Mouse (Mus musculus) heart, embryonic 11.5 days (tissue): Measurements from ENCODE around the gene C2cd3. TPM values are rescaled to one million over a fixed set of nuclear protein-coding genes. Genes with fewer than 3 reads are reported as not detected.

Experiments
- ATAC-seq: fragments of 200-750 bp; cut with Nextera tagmentation; replicated peaks from 2 replicates; pipeline ENCODE4 v1.8.0; 2017; ENCODE audit warnings: moderate library complexity; ENCODE audit not compliant: insufficient number of reproducible peaks, low FRiP score, low TSS enrichment
- H3K27ac ChIP-seq: fragments of 300-500 bp; sonication (generic); 2 replicates; pipeline ENCODE4 v1.5.1; 2014; ENCODE audit warnings: mild to moderate bottlenecking, low read depth, low read length
- H3K27me3 ChIP-seq: fragments of 300-500 bp; sonication (generic); 2 replicates; pipeline ENCODE4 v1.6.1; 2014; ENCODE audit warnings: mild to moderate bottlenecking, low read length, mixed read lengths; ENCODE audit not compliant: control insufficient read depth, insufficient read depth
- H3K36me3 ChIP-seq: fragments of 300-500 bp; sonication (generic); 2 replicates; pipeline ENCODE4 v1.6.1; 2014; ENCODE audit warnings: mild to moderate bottlenecking, low read length, moderate library complexity, mixed read lengths; ENCODE audit not compliant: control insufficient read depth, insufficient read depth
- H3K4me1 ChIP-seq: fragments of 300-500 bp; sonication (generic); 2 replicates; pipeline ENCODE4 v1.6.1; 2014; ENCODE audit warnings: low read length; ENCODE audit not compliant: control insufficient read depth, insufficient read depth
- H3K4me2 ChIP-seq: fragments of 300-500 bp; sonication (generic); 2 replicates; pipeline ENCODE4 v1.6.1; 2014; ENCODE audit warnings: mild to moderate bottlenecking, moderate library complexity
- H3K4me3 ChIP-seq: fragments of 300-500 bp; sonication (generic); 2 replicates; pipeline ENCODE4 v1.5.1; 2014; ENCODE audit warnings: low read depth, low read length
- H3K9ac ChIP-seq: fragments of 300-500 bp; sonication (generic); 2 replicates; pipeline ENCODE4 v1.6.1; 2014; ENCODE audit warnings: mild to moderate bottlenecking, low read depth, low read length, moderate library complexity
- H3K9me3 ChIP-seq: fragments of 300-500 bp; sonication (generic); replicated peaks from 2 replicates; pipeline ENCODE4 v1.6.1; 2016; ENCODE audit warnings: low read length; ENCODE audit not compliant: control insufficient read depth
- WGBS: fragments of 180-500 bp; shearing (Covaris S2); extraction: QIAGEN DNeasy Blood & Tissue Kit; methylation state at CpG from one replicate; pipeline ENCODE4 v1.1.7; 2014; ENCODE audit not compliant: insufficient replicate concordance; 5-methylcytosine and 5-hydroxymethylcytosine counted together
- polyA plus RNA-seq: library from polyadenylated mRNA; unstranded; fragments of >200 nt; fragmentation: Nextera tagmentation; extraction: Ambion mirVana; gene quantifications from 2 replicates; pipeline ENCODE4 v1.2.1, GENCODE M21; 2014

Gene C2cd3
- polyA plus RNA-seq, 1 experiment from 2014 or later = 22.7 TPM

DNA sequence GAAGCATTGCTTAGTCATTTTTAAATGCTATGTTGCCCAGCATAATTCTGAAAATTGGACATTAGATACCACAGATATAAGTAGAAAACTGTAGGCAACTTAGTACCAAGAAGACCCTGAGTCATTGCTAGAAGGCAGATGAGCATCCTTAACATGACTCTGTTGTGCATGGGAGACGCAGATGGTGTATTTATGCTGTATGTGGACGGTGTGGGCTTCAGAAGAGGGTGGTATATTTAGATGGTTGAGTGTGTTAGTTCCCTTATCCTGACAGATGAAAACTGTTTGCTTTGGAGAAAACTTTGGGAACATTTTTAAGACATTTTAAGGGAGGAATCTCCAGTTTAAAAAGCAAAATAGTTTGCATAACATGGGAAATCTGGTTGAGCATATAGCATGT lies 16.1 kb downstream of the C2cd3 start:
- no peak overlapping the region for H3K4me3 ChIP-seq
- H3K9ac ChIP-seq = no peak overlapping the region
- H3K4me2 ChIP-seq = no peak overlapping the region
- no peaks in the 10 kb centered on the region for H3K9me3 ChIP-seq
- H3K27me3 ChIP-seq = no peaks in the 10 kb centered on the region
- 88% methylated on average over 2 of the region's 2 CpGs for WGBS
- no peaks in the 10 kb centered on the region for H3K4me1 ChIP-seq
- no peak for ATAC-seq
- H3K36me3 ChIP-seq = peaks cover 15% of the 10 kb centered on the region
- no peak overlapping the region for H3K27ac ChIP-seq

DNA sequence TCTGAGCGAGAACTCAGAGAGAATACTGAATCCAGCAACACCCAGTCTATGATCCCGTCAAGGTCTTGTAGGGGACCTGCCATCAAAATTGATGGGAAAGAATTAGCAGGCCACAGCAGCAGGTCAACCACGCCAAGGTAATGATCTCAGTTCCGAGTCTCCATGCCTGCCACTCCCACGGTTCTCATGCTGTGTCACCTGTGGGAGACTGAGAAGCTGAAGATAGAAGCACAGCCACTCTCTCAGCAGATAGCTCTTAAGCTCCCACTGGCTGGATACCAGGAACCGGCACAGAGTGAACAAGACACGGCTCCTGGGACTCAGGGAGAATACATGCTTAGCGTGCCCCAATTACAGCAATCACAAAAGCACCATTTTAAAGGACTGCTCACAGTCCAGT lies 18.1 kb downstream of the C2cd3 start:
- Histone ChIP-seq H3K4me3 (no peak overlapping the region), H3K27me3 (no peaks in the 10 kb centered on the region), H3K9ac (no peak overlapping the region), H3K27ac (no peak overlapping the region), H3K36me3 (peaks cover 15% of the 10 kb centered on the region), H3K4me2 (no peak overlapping the region), H3K4me1 (no peaks in the 10 kb centered on the region), H3K9me3 (no peaks in the 10 kb centered on the region)
- no peak for ATAC-seq
- 88% methylated on average over 8 of the region's 8 CpGs for WGBS

DNA sequence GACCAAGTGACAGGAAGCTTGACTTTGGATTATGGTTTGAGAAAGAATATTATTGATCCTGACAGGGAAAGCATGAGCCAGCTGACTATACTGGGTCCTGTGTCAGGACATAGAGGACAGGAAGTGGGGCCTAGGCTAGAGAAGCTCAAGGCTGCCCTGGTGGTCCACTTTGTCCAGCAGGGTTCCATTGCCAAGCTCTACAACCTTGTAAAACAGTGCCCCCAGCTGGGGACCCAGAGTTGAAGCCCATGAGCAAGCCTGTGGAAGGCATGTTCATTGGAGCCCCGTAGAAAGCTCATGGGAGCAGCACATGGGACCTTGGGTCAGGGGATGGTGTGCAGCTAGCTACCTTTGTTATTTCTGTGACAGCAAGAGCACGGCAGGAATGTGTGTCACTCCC lies 20.2 kb downstream of the C2cd3 start:
- Histone ChIP-seq H3K9ac (no peak overlapping the region), H3K4me1 (no peaks in the 10 kb centered on the region), H3K4me3 (no peak overlapping the region), H3K27ac (no peak overlapping the region), H3K4me2 (no peak overlapping the region), H3K36me3 (peaks cover 21% of the 10 kb centered on the region), H3K27me3 (no peaks in the 10 kb centered on the region), H3K9me3 (no peaks in the 10 kb centered on the region)
- 72% methylated on average over 2 of the region's 2 CpGs for WGBS
- no peak for ATAC-seq

DNA sequence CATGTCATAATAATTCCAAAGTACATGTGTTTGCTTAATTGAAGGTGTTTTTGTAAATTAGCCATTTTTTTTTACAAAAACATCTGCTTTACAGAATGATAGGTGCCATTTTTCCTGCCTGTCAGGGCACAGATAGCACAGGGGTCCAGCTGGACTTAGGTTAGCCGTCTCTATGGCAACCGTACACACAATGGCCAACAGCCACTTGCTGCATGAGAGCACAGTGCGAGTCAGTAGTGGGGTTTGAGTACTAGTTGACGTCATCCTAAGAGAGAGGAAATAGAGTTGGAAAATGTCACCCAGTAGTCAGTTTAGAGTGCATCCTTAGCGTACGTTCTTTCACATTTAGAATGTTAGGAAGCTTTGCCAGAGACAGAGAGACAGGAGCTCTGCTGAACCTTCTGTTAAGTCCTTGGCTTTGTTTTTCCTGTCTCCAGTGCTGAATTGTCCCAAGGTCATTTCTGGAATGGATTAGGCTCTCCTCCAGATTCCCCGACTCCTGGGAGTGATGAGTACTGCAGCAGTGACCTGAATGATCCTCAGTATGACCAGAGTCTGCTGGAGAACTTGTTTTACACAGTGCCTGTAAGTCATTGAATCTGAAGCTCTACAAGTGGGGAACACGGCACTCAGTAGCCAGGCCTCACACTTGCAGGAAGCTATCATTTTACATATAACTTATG lies 27.3 kb downstream of the C2cd3 start:
- Histone ChIP-seq H3K36me3 (peaks cover 10% of the 10 kb centered on the region; the same call in 1 of the 2 replicates), H3K9ac (no peak overlapping the region), H3K27me3 (no peaks in the 10 kb centered on the region), H3K4me3 (no peak overlapping the region), H3K27ac (peak overlapping the region; percentile 66), H3K4me2 (no peak overlapping the region; the same call in 1 of the 2 replicates), H3K4me1 (no peaks in the 10 kb centered on the region), H3K9me3 (no peaks in the 10 kb centered on the region)
- ATAC-seq = no peak; the same call in 1 of the 2 replicates
- 50% methylated on average over 8 of the region's 8 CpGs for WGBS

DNA sequence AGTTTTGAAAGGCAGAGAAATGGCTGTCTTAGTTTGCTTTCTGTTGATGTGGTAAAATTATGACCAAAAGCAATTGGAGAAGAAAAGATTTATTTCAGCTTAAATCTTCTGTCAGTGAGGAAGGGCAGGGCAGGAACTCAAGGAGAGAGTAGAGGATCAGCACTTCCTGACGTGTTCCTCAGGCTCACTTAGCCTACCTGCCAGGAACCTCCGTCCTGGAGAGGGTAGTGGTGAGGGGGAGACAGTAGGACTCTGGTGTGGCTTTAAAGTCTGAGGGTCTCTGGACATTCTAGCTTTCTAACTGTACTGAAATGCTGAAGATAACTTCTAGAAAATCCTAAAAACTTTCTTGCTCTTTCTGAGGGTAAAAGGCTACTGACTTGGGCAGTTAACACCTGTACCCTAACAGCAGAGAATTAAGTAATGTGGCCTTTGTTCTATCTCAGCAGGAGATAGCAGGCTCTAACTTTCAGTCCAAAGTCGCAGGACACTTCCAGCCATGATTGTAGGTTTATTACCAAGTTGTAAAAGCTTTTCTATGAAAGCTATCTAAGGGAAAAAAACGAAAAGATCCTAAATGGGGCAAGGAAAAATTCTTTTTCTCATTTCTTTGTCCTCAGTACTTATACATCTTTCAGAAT lies 29.0 kb downstream of the C2cd3 start:
- Histone ChIP-seq H3K4me1 (no peaks in the 10 kb centered on the region), H3K4me3 (no peak overlapping the region), H3K36me3 (peaks cover 13% of the 10 kb centered on the region), H3K4me2 (no peak overlapping the region), H3K9me3 (no peaks in the 10 kb centered on the region), H3K27me3 (no peaks in the 10 kb centered on the region), H3K27ac (no peak overlapping the region), H3K9ac (no peak overlapping the region)
- 64% methylated on average over 4 of the region's 4 CpGs for WGBS
- no peak for ATAC-seq

DNA sequence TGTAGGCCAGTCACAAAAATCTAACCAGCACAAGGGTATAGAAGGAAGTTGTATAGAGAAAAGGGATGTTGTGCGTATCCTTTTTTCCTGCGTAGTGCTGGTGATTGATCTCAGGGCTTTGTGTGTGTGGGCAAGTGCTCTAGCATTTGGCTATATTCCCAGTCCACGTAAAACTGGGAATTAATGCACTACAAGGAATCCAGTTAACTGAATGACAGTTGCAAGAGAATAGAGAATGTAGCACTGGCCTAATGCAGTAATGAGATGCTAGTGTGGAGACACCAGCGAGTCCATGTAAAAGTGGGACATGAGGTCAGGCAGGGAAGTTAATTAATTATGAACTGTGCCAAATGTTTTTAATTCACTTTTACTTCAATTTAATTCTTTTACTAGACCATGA lies 30.7 kb downstream of the C2cd3 start:
- WGBS = 95% methylated on average over 4 of the region's 4 CpGs
- Histone ChIP-seq H3K9ac (no peak overlapping the region), H3K9me3 (no peaks in the 10 kb centered on the region), H3K27ac (no peak overlapping the region), H3K4me1 (no peaks in the 10 kb centered on the region), H3K4me2 (no peak overlapping the region), H3K4me3 (no peak overlapping the region), H3K36me3 (peaks cover 12% of the 10 kb centered on the region), H3K27me3 (no peaks in the 10 kb centered on the region)
- no peak for ATAC-seq

DNA sequence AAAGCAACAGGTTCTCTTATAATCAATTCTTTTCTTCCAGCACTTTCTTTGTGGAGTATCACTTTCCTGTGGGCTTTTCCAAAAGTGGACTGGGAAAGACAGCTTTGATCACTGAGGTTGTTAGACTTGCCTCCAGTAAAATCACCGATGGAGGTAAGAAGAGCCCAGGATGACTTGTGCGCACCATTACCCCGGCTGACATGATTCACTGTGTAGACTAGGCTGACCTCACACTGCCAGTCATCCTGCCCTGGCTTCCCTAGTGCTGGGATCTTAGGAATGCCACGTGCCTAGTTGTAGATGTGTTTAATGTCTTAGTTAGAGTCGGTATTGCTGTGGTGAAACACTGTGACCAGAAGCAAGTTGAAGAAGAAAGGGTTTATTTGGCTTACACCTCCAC lies 35.6 kb downstream of the C2cd3 start:
- no peaks in the 10 kb centered on the region for H3K4me1 ChIP-seq
- no peak overlapping the region for H3K4me3 ChIP-seq
- WGBS = 93% methylated on average over 5 of the region's 5 CpGs
- no peak overlapping the region for H3K27ac ChIP-seq
- no peaks in the 10 kb centered on the region for H3K9me3 ChIP-seq
- H3K27me3 ChIP-seq = no peaks in the 10 kb centered on the region
- no peak overlapping the region for H3K9ac ChIP-seq
- no peak overlapping the region for H3K4me2 ChIP-seq
- H3K36me3 ChIP-seq = peaks cover 23% of the 10 kb centered on the region
- no peak for ATAC-seq

DNA sequence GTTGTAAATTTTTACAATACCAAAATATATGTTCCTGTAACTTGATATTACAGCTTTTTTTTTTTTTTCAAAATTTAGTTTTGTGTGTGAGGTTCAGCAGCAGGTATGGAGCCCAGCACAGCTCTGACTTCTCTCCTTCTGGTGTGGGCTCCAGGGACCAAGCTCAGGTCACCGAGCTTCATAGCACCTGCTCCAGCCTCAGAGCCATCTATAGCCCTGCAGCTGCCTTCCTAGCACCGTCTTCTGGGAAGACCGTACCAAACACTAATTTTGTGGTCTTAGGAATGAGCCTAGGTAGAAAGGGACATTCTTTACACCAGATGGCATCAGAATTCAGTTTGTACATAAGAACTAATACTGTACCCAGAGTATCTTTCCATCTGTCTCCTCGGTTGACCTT lies 36.7 kb downstream of the C2cd3 start:
- no peak overlapping the region for H3K4me3 ChIP-seq
- H3K9ac ChIP-seq = no peak overlapping the region
- no peaks in the 10 kb centered on the region for H3K27me3 ChIP-seq
- no peaks in the 10 kb centered on the region for H3K4me1 ChIP-seq
- H3K27ac ChIP-seq = no peak overlapping the region
- no peaks in the 10 kb centered on the region for H3K9me3 ChIP-seq
- ATAC-seq = no peak
- H3K36me3 ChIP-seq = peaks cover 25% of the 10 kb centered on the region
- H3K4me2 ChIP-seq = no peak overlapping the region
- WGBS = 92% methylated on average over 4 of the region's 4 CpGs

DNA sequence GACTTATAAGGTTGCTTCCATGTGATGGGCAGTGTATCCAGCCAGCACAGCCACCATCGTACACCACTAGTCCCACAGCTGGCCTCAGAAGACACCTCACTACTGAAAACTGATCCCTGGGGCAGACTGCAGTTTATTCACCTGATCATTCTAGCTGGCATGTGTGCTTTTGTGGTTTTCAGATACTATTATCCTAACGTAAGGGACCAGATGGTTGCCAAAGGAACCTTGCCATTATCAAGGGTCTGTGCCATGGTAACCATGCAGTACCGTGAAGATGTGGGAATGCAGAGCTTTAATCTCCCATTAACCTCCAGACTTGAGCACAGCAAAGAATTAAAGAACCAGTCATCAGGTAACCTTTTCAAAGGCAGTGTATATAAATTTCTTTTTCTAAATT lies 53.8 kb downstream of the C2cd3 start:
- WGBS = 87% methylated on average over 3 of the region's 3 CpGs
- no peaks in the 10 kb centered on the region for H3K27me3 ChIP-seq
- no peak overlapping the region for H3K4me2 ChIP-seq
- ATAC-seq = no peak
- H3K27ac ChIP-seq = no peak overlapping the region
- H3K9ac ChIP-seq = no peak overlapping the region
- H3K4me1 ChIP-seq = no peaks in the 10 kb centered on the region
- H3K36me3 ChIP-seq = peaks cover 31% of the 10 kb centered on the region
- no peak overlapping the region for H3K4me3 ChIP-seq
- H3K9me3 ChIP-seq = no peaks in the 10 kb centered on the region
